Mouse (Mus musculus) limb, embryonic 11.5 days (tissue): ENCODE data around the gene Gm45713. TPM values are rescaled to one million over a fixed set of nuclear protein-coding genes. Genes with fewer than 3 reads are reported as not detected.
A peak's percentile ranks its signal among the peaks of the same experiment; 100 is the strongest.
"Not testable (repeated sequence)": the region's sequence is repeated elsewhere in the genome, so short reads cannot be mapped to it uniquely, and the experiment has no call there.

Source experiments
- ATAC-seq: fragments of 200-750 bp; cut with Nextera tagmentation; 2 replicates; pipeline ENCODE4 v1.8.0; 2017; ENCODE audit warnings: low read depth; ENCODE audit not compliant: insufficient number of reproducible peaks, low FRiP score, low TSS enrichment
- DNase-seq: peaks from one replicate; pipeline ENCODE4 v3.0.0-alpha.2; 2015; ENCODE audit warnings: low spot score
- H3K27ac ChIP-seq: fragments of 300-500 bp; sonication (generic); replicated peaks from 2 replicates; pipeline ENCODE4 v1.5.1; 2014; ENCODE audit warnings: low read depth, mild to moderate bottlenecking, low read length
- H3K27me3 ChIP-seq: fragments of 300-500 bp; sonication (generic); 2 replicates; pipeline ENCODE4 v1.6.1; 2014; ENCODE audit warnings: mild to moderate bottlenecking, low read length, mixed read lengths; ENCODE audit not compliant: control insufficient read depth, insufficient read depth
- H3K36me3 ChIP-seq: fragments of 300-500 bp; sonication (generic); 2 replicates; pipeline ENCODE4 v1.6.1; 2014; ENCODE audit warnings: mild to moderate bottlenecking, low read length, moderate library complexity, mixed read lengths; ENCODE audit not compliant: control insufficient read depth, insufficient read depth
- H3K4me1 ChIP-seq: fragments of 300-500 bp; sonication (generic); 2 replicates; pipeline ENCODE4 v1.6.1; 2014; ENCODE audit warnings: low read length, mixed read lengths; ENCODE audit not compliant: control insufficient read depth, insufficient read depth
- H3K4me2 ChIP-seq: fragments of 300-500 bp; sonication (generic); 2 replicates; pipeline ENCODE4 v1.6.1; 2014; ENCODE audit warnings: low read depth, mild to moderate bottlenecking, moderate library complexity; ENCODE audit not compliant: severe bottlenecking
- H3K4me3 ChIP-seq: fragments of 300-500 bp; sonication (generic); 2 replicates; pipeline ENCODE4 v1.5.1; 2014; ENCODE audit warnings: low read depth, low read length
- H3K9ac ChIP-seq: fragments of 300-500 bp; sonication (generic); 2 replicates; pipeline ENCODE4 v1.6.1; 2014; ENCODE audit warnings: mild to moderate bottlenecking, low read length
- H3K9me3 ChIP-seq: fragments of 300-500 bp; sonication (generic); 2 replicates; pipeline ENCODE4 v1.6.1; 2016; ENCODE audit warnings: low read length; ENCODE audit not compliant: control insufficient read depth
- WGBS: fragments of 180-500 bp; shearing (Covaris S2); extraction: QIAGEN DNeasy Blood & Tissue Kit; methylation state at CpG from one replicate; pipeline ENCODE4 v1.1.7; 2014; 5-methylcytosine and 5-hydroxymethylcytosine counted together
- polyA plus RNA-seq: library from polyadenylated mRNA; unstranded; fragments of >200 nt; fragmentation: Nextera tagmentation; extraction: Ambion mirVana; gene quantifications from 2 replicates; pipeline ENCODE4 v1.2.1, GENCODE M21; 2014

Gm45713 gene
- polyA plus RNA-seq, 1 experiment from 2014 or later = 0.45 TPM

- WGBS = 83% methylated on average over 6 of the region's 6 CpGs
- no peak overlapping the region for H3K4me2 ChIP-seq
- no peaks in the 10 kb centered on the region for H3K27me3 ChIP-seq
- H3K9me3 ChIP-seq = no peaks in the 10 kb centered on the region
- peaks cover 16% of the 10 kb centered on the region for H3K4me1 ChIP-seq
- no peak overlapping the region for H3K4me3 ChIP-seq
- ATAC-seq (no peak), DNase-seq (no peak)
- H3K27ac ChIP-seq = no peak overlapping the region
- H3K36me3 ChIP-seq = no peaks in the 10 kb centered on the region
- H3K9ac ChIP-seq = no peak overlapping the region
Measured at GRCm38 (mm10) chr7:45100046-45100445, 36.0 kb downstream of the Gm45713 start.

GRCm38 (mm10) chr7:45098541-45099240 is 37.3 kb downstream of the Gm45713 start:
- Histone ChIP-seq H3K9me3 (no peaks in the 10 kb centered on the region), H3K4me2 (no peak overlapping the region), H3K27ac (no peak overlapping the region), H3K4me1 (peaks cover 16% of the 10 kb centered on the region), H3K36me3 (no peaks in the 10 kb centered on the region), H3K27me3 (no peaks in the 10 kb centered on the region), H3K4me3 (no peak overlapping the region), H3K9ac (no peak overlapping the region)
- DNase-seq (no peak), ATAC-seq (no peak)
- 89% methylated on average over 8 of the region's 8 CpGs for WGBS

GRCm38 (mm10) chr7:45097479-45097878 is 38.6 kb downstream of the Gm45713 start:
- ATAC-seq (no peak), DNase-seq (no peak)
- WGBS = 66% methylated on average over 6 of the region's 6 CpGs
- no peaks in the 10 kb centered on the region for H3K36me3 ChIP-seq
- no peak overlapping the region for H3K4me2 ChIP-seq
- H3K27me3 ChIP-seq = no peaks in the 10 kb centered on the region
- peaks cover 14% of the 10 kb centered on the region for H3K4me1 ChIP-seq
- no peaks in the 10 kb centered on the region for H3K9me3 ChIP-seq
- no peak overlapping the region for H3K4me3 ChIP-seq
- H3K27ac ChIP-seq = no peak overlapping the region
- no peak overlapping the region for H3K9ac ChIP-seq

GRCm38 (mm10) chr7:45095965-45096364 is 40.1 kb downstream of the Gm45713 start:
- not testable (repeated sequence) for H3K9me3 ChIP-seq, H3K36me3 ChIP-seq, H3K27me3 ChIP-seq, H3K27ac ChIP-seq, H3K4me2 ChIP-seq, H3K4me3 ChIP-seq, H3K9ac ChIP-seq, ATAC-seq, DNase-seq
- 91% methylated on average over 14 of the region's 14 CpGs for WGBS
- peaks cover 17% of the 10 kb centered on the region for H3K4me1 ChIP-seq

GRCm38 (mm10) chr7:45095367-45095766 is 40.7 kb downstream of the Gm45713 start:
- Histone ChIP-seq H3K4me2 (no peak overlapping the region), H3K4me1 (peaks cover 20% of the 10 kb centered on the region), H3K9me3 (no peaks in the 10 kb centered on the region), H3K36me3 (no peaks in the 10 kb centered on the region), H3K4me3 (no peak overlapping the region), H3K9ac (no peak overlapping the region), H3K27ac (no peak overlapping the region; the same call in 1 of the 2 replicates), H3K27me3 (no peaks in the 10 kb centered on the region)
- DNase-seq (no peak), ATAC-seq (no peak)
- WGBS = 85% methylated on average over 6 of the region's 6 CpGs

GRCm38 (mm10) chr7:45094121-45094520 is 41.9 kb downstream of the Gm45713 start:
- no peaks in the 10 kb centered on the region for H3K9me3 ChIP-seq
- H3K36me3 ChIP-seq = 0 out of 2 replicates have a peak, but pooled peaks cover 2% of the 10 kb centered on the region
- H3K4me2 ChIP-seq = 0 out of 2 replicates have a peak overlapping the region, but pooled peaks have one; percentile 0
- no peak overlapping the region for H3K9ac ChIP-seq
- no peak overlapping the region for H3K4me3 ChIP-seq
- H3K27me3 ChIP-seq = no peaks in the 10 kb centered on the region
- peak overlapping the region; percentile 68 for H3K27ac ChIP-seq
- 3% methylated on average over 7 of the region's 7 CpGs for WGBS
- H3K4me1 ChIP-seq = peaks cover 20% of the 10 kb centered on the region
- DNase-seq (peak; percentile 76), ATAC-seq (no peak)

GRCm38 (mm10) chr7:45093516-45093905 is 42.5 kb downstream of the Gm45713 start:
- DNase-seq (peak; percentile 71), ATAC-seq (no peak)
- H3K9me3 ChIP-seq = no peaks in the 10 kb centered on the region
- H3K4me3 ChIP-seq = no peak overlapping the region
- H3K4me2 ChIP-seq = peak overlapping the region; percentile 0; the same call in 1 of the 2 replicates
- H3K9ac ChIP-seq = no peak overlapping the region
- H3K36me3 ChIP-seq = peaks cover 2% of the 10 kb centered on the region; the same call in 1 of the 2 replicates
- peaks cover 20% of the 10 kb centered on the region for H3K4me1 ChIP-seq
- peak overlapping the region; percentile 68 for H3K27ac ChIP-seq
- H3K27me3 ChIP-seq = no peaks in the 10 kb centered on the region
- 20% methylated on average over 17 of the region's 18 CpGs for WGBS

- no peak overlapping the region for H3K9ac ChIP-seq
- H3K27ac ChIP-seq = peak overlapping the region; percentile 68
- H3K9me3 ChIP-seq = no peaks in the 10 kb centered on the region
- H3K27me3 ChIP-seq = no peaks in the 10 kb centered on the region
- DNase-seq = peak; percentile 49
- peaks cover 6% of the 10 kb centered on the region; the same call in 1 of the 2 replicates for H3K36me3 ChIP-seq
- peaks cover 20% of the 10 kb centered on the region for H3K4me1 ChIP-seq
- peak overlapping the region; percentile 0; the same call in 1 of the 2 replicates for H3K4me2 ChIP-seq
- no peak for ATAC-seq
- WGBS = 27% methylated on average over 12 of the region's 12 CpGs
- 0 out of 2 replicates have a peak overlapping the region, but pooled peaks have one; percentile 12 for H3K4me3 ChIP-seq
Measured at GRCm38 (mm10) chr7:45092828-45093515, 43.1 kb downstream of the Gm45713 start.
